In genomic region chr12:70719255-70719654, GRCm38 (mm10) we compare ENCODE assay signal across 16 mouse cellular contexts.
DNase-seq lines count a peak whose midpoint lies in the region; ATAC-seq lines count a peak whose summit lies in the region.
"Had no signal": no experiment of that assay in that cellular context is flagged by ENCODE, and none has a peak within 500 bp of the region (broad histone marks: within the 10 kb centered on the region; RNA-seq: fewer than 3 reads in every experiment).

No protein-coding gene starts in this region.

- no peak for ATAC-seq in midbrain, embryonic 14.5 days (ENCODE audit: low FRiP score, low TSS enrichment)
- no peak for ATAC-seq in midbrain, embryonic 13.5 days
- ATAC-seq: intestine, postnatal 0 days had no signal

- no peaks in the 10 kb centered on the region for H3K27me3 ChIP-seq in midbrain, embryonic 14.5 days (ENCODE audit: control insufficient read depth, insufficient read depth, low read length)
- H3K27me3 ChIP-seq in midbrain, embryonic 13.5 days, result no peaks in the 10 kb centered on the region
- H3K27me3 ChIP-seq: forebrain, embryonic 12.5 days; liver, embryonic 13.5 days; midbrain, embryonic 12.5 days had no signal

- 82% methylated on average over 4 of the region's 4 CpGs for WGBS in midbrain, embryonic 14.5 days
- 88% methylated on average over 4 of the region's 4 CpGs for WGBS in midbrain, embryonic 13.5 days

- H3K4me2 ChIP-seq in midbrain, embryonic 14.5 days (ENCODE audit: low read length), result no peak overlapping the region
- H3K4me2 ChIP-seq in midbrain, embryonic 13.5 days (replicated peaks), result no peak overlapping the region
- H3K4me2 ChIP-seq: forebrain, embryonic 12.5 days; liver, embryonic 13.5 days; midbrain, embryonic 12.5 days had no signal

- intact Hi-C loops in heart, postnatal 25 days (cut with DNase I), result no loop called here
- intact Hi-C loops in left cerebral cortex, postnatal 14 days (cut with DNase I), result no loop called here

- no peak overlapping the region for H3K4me3 ChIP-seq in midbrain, embryonic 14.5 days (replicated peaks; ENCODE audit: low read depth, low read length)
- no peak overlapping the region for H3K4me3 ChIP-seq in midbrain, embryonic 13.5 days (replicated peaks)
- H3K4me3 ChIP-seq: forebrain, embryonic 12.5 days; liver, embryonic 13.5 days; midbrain, embryonic 12.5 days had no signal

- H3K36me3 ChIP-seq in midbrain, embryonic 14.5 days (ENCODE audit: control insufficient read depth, insufficient read depth, low read length), result no peaks in the 10 kb centered on the region
- no peaks in the 10 kb centered on the region for H3K36me3 ChIP-seq in midbrain, embryonic 13.5 days
- H3K36me3 ChIP-seq: forebrain, embryonic 12.5 days; liver, embryonic 13.5 days; midbrain, embryonic 12.5 days had no signal

- H3K27ac ChIP-seq in midbrain, embryonic 14.5 days (replicated peaks; ENCODE audit: low read depth, low read length), result no peak overlapping the region
- no peak overlapping the region for H3K27ac ChIP-seq in midbrain, embryonic 13.5 days
- H3K27ac ChIP-seq: forebrain, embryonic 12.5 days; liver, embryonic 13.5 days; midbrain, embryonic 12.5 days had no signal

- no peaks in the 10 kb centered on the region for H3K9me3 ChIP-seq in midbrain, embryonic 14.5 days (ENCODE audit: control insufficient read depth, low read length)
- H3K9me3 ChIP-seq in midbrain, embryonic 13.5 days, result no peaks in the 10 kb centered on the region
- H3K9me3 ChIP-seq: forebrain, embryonic 12.5 days; liver, embryonic 13.5 days; midbrain, embryonic 12.5 days had no signal

- H3K9ac ChIP-seq in midbrain, embryonic 14.5 days (replicated peaks; ENCODE audit: low read length), result no peak overlapping the region
- H3K9ac ChIP-seq in midbrain, embryonic 13.5 days (replicated peaks), result no peak overlapping the region
- H3K9ac ChIP-seq: forebrain, embryonic 12.5 days; liver, embryonic 13.5 days; midbrain, embryonic 12.5 days had no signal

- DNase-seq in cerebellum, postnatal 10 days, result peak; percentile 31 to 52
- no peak for DNase-seq in cerebellum, adult 9-10 months
- DNase-seq in heart, postnatal 4 days, result peak; percentile 33
- DNase-seq in heart, postnatal 25 days (ENCODE audit: low spot score), result no peak
- peak; percentile 34 for DNase-seq in midbrain, embryonic 14.5 days
- no peak for DNase-seq in left cerebral cortex, adult 8-10 months (ENCODE audit: low spot score in 2 of 2)
- no peak for DNase-seq in left cerebral cortex, postnatal 14 days (ENCODE audit: low spot score in 2 of 2)
- DNase-seq: adrenal gland, postnatal 36 days; embryo, embryonic 11 days; kidney, postnatal 36 days; liver, embryonic 13.5 days; thymus, adult 18-20 months had no signal

- H3K4me1 ChIP-seq in midbrain, embryonic 14.5 days (ENCODE audit: control insufficient read depth, insufficient read depth, low read length), result no peaks in the 10 kb centered on the region
- H3K4me1 ChIP-seq in midbrain, embryonic 13.5 days (replicated peaks), result 0 out of 2 replicates have a peak, but pooled peaks cover 2% of the 10 kb centered on the region

Comparison
In these comparisons a context has a peak if more than half of its experiments do, and no peak if none do; other contexts are left out.
1. DNase-seq: peak in cerebellum, postnatal 10 days (2 of 2), heart, postnatal 4 days (single experiment) and midbrain, embryonic 14.5 days (single experiment); none in cerebellum, adult 9-10 months (single experiment), heart, postnatal 25 days (single experiment), left cerebral cortex, adult 8-10 months (0 of 2) and left cerebral cortex, postnatal 14 days (0 of 2).